Mouse (Mus musculus): ENCODE measurements at regions not wholly inside any gene's neighbourhood (a gene's known extent, or its start where the extent isn't known, plus 50 kb on each side); places are given as distances from the start of the nearest gene placed in this dataset.

DNA sequence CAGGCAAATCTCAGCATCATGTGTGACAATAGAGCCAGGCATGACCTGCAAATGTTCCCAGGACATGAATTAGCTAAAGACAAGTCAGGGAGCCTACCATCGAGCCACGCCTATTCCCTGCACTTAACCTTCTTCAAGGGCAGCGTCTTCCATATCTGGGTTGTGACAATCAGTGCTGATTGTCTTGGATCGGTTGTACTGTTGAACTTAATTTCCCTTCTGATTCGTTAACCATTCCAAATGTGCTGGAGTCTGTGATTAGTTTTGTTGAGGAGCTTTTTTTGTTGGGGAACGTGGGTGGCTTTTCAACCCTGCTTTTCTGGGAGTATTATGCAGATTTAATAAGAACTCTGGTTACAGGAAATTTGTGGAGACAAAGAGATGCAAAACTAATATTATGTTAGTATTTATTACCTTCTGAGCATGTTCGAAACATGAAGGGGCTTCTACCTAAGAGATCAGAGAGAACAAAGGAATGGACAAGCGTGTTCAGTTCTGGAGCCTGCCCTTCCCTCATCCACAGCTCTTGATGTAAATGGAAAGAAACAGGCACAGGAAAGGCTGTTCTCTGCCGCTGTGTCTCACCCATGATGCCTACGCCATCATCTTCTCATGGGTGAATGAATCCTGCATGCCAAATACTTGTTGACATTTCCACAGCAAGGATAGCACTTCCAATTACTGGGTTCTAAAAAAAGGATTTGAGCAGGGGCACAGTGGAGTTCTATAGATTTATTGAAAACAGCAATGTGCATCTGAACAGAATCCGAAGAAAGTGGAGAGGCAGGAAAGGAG is 313.4 kb upstream of the Tle4 start:
- TF ChIP-seq CTCF (IDR thresholded peaks at IDR 0.05; ENCODE audit: extremely low read depth, insufficient read length, insufficient replicate concordance, low read depth, low read length) (no peak), POLR2A (IDR thresholded peaks at IDR 0.05; ENCODE audit: low read depth, low read length) (no peak)
